Mouse (Mus musculus) gonadal fat pad, adult 2 months (tissue): ENCODE measurements around the gene Hnrnpf. TPM values are rescaled to one million over a fixed set of nuclear protein-coding genes. Genes with fewer than 3 reads are reported as not detected.

Experiments used
- DNase-seq: peaks from one replicate; pipeline ENCODE4 v3.0.0-alpha.2; 2012; ENCODE audit warnings: low read depth
- polyA plus RNA-seq: library from polyadenylated mRNA; depleted of rRNA; stranded (reverse); fragments of >200 nt; gene quantifications from 2 replicates; pipeline ENCODE4 v1.2.3, GENCODE M21; 2012

Gene Hnrnpf
- polyA plus RNA-seq, 1 experiment: 121 TPM

DNA sequence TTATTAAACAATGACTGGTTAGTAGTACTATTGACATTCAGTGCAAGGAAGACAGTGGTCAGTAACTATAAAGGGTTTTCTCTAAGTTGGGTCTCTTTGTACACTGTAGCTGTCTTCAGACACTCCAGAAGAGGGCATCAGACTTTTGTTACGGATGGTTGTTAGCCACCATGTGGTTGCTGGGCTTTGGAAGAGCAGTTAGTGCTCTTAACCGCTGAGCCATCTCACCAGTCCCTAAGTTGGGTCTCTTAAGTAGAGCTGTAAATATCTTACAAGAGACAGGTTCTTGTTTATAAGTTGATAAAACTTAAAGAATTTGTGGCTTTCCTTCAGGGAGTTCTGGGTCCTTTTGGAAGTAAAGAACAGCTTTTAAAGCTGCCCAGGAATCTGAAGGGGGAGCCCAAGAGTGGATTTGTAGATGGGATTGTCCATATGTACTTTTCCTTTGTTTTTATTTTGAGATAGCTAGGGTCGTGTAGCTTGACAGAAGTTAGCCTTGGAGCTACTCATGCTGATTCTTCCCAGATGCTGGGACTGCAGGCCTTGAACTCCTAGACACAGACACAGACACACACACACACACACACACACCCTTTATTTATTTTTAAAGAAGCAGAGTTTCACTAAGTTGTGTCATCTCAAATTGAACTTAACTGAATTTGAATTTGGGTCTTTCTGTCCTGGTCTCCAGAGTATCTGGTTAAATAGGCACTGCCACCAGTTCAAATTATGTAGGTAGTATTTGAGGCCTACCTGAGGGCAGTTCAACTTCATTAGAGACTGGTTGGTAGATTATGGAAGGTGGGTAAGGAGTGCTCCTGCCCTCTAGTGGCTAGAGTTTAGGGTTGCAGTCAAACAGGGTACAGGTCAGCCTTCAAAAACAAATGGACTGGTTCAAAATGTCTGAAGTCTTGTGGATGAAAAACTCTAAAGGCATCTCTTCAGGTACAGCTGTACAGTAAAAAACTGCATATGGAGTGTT, 20.8 kb downstream of the Hnrnpf start:
- DNase-seq: no peak

GRCm38 (mm10) chr6:117922041-117922440, 21.9 kb downstream of the Hnrnpf start:
- no peak for DNase-seq

- DNase-seq: no peak
These were observed 26.9 kb downstream of the Hnrnpf start for GRCm38 (mm10) chr6:117926871-117927491.

- DNase-seq: no peak
These were observed 27.8 kb downstream of the Hnrnpf start for GRCm38 (mm10) chr6:117927955-117928354.

- no peak for DNase-seq
These were observed 28.6 kb downstream of the Hnrnpf start for GRCm38 (mm10) chr6:117928746-117929145.

DNA sequence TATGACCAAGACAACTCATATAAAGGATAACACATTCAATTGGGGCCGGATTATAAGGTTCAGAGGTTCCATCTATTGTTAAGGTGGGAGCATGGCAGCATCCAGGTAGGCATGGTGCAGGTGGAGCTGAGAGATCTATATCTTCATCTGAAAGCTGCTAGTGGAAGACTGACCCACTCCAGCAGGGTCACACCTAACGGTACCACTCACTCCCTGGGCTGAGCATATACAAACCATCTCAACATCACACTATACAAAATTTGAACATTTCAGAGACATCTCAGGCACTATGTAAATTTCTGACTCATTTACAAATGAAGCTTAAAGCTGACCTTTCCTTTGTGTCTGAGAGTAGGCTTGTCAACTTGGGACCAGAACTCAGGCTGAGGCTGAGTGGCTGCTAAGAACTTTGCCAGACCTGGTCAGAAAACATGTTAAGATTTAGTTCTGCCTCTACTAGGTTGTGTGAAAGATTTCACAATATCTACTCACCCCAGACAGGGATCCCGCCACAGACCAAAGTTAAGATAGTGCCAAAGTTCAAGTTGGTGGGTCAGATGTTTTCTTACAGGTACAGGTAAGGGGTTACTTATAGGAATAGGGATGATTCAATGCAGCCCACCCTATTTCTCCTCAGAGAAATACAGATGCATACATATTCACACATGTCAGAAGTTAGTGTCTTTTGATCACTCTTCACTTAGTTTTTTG, 30.0 kb downstream of the Hnrnpf start:
- no peak for DNase-seq

DNA sequence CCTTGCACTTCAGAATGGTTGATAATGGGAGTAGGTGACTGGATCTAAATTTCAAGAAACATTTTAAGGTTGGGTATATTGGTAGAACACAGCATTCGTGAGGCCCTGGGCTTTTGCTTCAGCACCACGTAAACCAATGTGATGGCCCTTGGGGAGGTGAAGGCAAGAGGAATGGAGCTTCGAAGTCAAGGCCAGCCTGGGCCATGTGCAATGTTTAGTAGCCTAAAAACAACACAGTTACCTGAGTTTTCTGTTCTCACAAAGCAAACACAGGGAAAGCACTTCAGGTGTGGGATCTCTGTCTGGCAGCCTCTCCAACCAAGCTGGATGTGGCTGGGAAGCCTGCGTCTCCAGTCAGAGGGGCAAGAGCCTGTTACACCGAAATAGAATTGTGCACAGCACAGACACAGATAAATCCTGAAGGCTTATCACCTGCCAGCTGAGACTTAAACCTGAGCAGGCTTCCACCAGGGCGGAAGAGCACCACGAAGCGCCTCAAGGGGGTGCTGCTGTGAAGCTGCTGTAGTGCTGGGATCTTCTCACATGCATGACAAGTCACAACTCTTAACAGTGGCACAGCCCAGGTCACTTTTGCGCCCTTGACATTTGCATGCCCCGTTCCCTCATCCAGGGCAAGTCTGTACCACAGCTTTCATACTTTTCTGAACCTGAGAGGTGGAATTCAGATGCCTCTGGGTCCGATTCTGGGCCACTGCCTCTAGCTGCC, 32.4 kb downstream of the Hnrnpf start:
- no peak for DNase-seq

GRCm38 (mm10) chr6:117934301-117934700, 34.2 kb downstream of the Hnrnpf start:
- DNase-seq: no peak

DNA sequence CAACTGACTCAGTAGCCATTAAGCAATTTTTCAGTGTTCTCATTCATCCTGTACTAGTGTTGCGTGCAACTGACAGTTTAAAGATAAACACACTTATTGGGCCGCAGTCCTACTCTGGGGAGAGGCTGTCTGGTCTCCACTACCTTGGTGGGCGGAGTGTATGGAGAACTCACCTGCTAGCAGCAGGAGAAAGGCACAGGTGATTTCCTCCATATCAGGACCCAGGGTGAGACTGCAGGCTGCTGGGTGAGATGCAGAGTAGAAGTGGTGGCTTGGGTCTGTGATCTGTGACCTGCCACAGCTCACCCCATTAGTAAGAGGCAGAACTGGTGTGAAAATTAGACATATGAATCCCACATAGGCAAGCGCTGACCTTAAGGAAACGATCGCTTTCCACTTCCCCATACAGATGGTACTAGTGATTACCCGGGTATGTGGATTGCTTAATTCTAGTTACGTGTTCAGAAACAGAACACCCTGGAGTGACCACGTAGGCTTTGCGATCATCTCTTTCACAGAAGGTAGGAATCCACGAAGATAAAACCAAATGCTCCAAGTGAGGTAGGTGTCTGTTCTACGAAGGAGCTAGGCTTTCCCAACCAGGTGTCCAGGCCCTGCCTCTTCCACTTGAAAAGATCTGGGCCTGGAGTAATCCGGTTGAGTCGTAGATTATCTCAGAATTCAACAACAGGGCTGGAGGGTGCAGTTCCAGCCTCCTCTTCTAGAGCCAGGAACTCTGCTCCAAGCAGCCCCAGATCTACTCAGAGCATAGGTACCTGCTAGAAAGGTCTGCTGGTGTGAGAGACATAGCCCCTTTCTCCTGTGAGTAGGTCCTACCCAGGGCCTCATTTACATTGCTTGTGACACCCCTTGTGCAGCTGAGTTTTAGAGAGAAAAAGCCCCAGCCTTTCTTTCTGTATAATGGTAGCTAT, 35.8 kb downstream of the Hnrnpf start:
- DNase-seq: no peak

- DNase-seq: no peak
These were observed 37.3 kb downstream of the Hnrnpf start, which contains the start of gene Fxyd4 for GRCm38 (mm10) chr6:117937222-117937932. TSS of gene Fxyd4 (minus strand) at chr6:117937692.

GRCm38 (mm10) chr6:117938951-117939350, 38.8 kb downstream of the Hnrnpf start:
- no peak for DNase-seq

- DNase-seq: no peak
These were observed 42.6 kb downstream of the Hnrnpf start for GRCm38 (mm10) chr6:117942769-117943168.

- no peak for DNase-seq
These were observed 43.8 kb downstream of the Hnrnpf start for GRCm38 (mm10) chr6:117943899-117944298.

- DNase-seq: no peak
These were observed 52.2 kb downstream of the Hnrnpf start for GRCm38 (mm10) chr6:117952330-117952729.

DNA sequence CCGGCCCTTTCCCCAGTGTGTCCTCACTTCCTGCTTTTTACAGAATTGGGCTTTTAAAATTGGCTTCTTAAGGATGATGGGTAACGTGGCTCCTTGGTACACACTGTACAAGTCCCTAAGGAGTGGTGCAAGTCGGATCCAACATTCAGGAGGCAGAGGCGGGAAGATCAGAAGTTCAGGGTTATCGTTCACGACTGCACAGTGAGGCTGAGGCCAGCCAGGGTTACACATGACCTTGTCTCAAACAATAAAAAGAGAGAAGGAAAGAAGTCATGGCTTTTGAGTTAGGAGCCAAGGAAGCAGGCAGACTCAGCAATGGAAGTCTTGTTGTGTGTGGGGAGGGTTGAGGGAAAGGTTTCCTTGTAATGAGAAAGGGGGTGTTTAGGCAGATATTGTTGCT, 56.0 kb downstream of the Hnrnpf start:
- DNase-seq: no peak

- no peak for DNase-seq
These were observed 56.9 kb downstream of the Hnrnpf start for GRCm38 (mm10) chr6:117956851-117957501.

- no peak for DNase-seq
These were observed 63.1 kb downstream of the Hnrnpf start for GRCm38 (mm10) chr6:117963201-117963600.

DNA sequence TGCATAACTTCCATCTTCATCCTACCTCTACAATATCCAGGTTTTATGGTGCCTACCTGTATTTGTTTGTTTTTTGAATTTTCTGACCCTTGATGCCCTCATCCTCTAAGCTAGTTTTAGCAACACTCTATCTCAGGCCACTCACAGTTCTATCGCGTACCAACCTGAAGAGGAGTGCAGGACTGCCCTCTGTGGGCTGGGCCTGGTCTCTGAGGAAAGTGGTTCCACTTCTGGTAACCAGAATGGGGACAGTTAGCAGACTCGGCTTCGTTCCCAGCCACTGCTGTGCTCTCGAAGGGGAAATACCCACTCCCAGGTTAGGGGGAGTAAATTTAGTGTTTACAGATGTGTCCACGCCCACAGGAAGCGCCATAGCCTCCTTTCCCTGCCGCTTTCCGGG, 66.6 kb downstream of the Hnrnpf start:
- no peak for DNase-seq
